Mouse (Mus musculus) heart, adult 2 months (tissue): ENCODE measurements around the gene Cdk9. TPM values are rescaled to one million over a fixed set of nuclear protein-coding genes. Genes with fewer than 3 reads are reported as not detected.

Source experiments
- DNase-seq, 2 experiments: peaks; one replicate each; pipeline ENCODE4 v3.0.0; 2021
- H3K27ac ChIP-seq: fragments of 200-600 bp; 2 replicates; pipeline ENCODE4 v1.8.1; 2022
- H3K27me3 ChIP-seq: fragments of 200-500 bp; 2 replicates; pipeline ENCODE4 v1.6.1; 2012; ENCODE audit warnings: mild to moderate bottlenecking, low read length, inconsistent platforms, mixed read lengths; ENCODE audit not compliant: control insufficient read depth, insufficient read depth
- H3K36me3 ChIP-seq: fragments of 200-500 bp; 2 replicates; pipeline ENCODE4 v1.6.1; 2012; ENCODE audit warnings: low read length, inconsistent platforms; ENCODE audit not compliant: control insufficient read depth, insufficient read depth
- H3K4me1 ChIP-seq: fragments of 200-500 bp; 2 replicates; pipeline ENCODE4 v1.6.1; 2011; ENCODE audit warnings: low read length; ENCODE audit not compliant: control insufficient read depth, insufficient read depth
- H3K4me3 ChIP-seq: fragments of 200-600 bp; 2 replicates; pipeline ENCODE4 v1.8.1; 2022
- H3K79me2 ChIP-seq: fragments of 200-500 bp; replicated peaks from 2 replicates; pipeline ENCODE4 v1.6.1; 2012; ENCODE audit warnings: mild to moderate bottlenecking, inconsistent platforms, low read length, moderate library complexity, mixed read lengths; ENCODE audit not compliant: control insufficient read depth, insufficient read depth
- H3K9ac ChIP-seq: fragments of 200-500 bp; 2 replicates; pipeline ENCODE4 v1.6.1; 2012; ENCODE audit warnings: low read depth, mild to moderate bottlenecking, control low read depth, inconsistent platforms, low read length, mixed read lengths
- CTCF ChIP-seq: fragments of 200-600 bp; IDR thresholded peaks from 2 replicates; pipeline ENCODE4 v1.8.1; 2022; ENCODE audit warnings: antibody characterized with exemption, mild to moderate bottlenecking, moderate library complexity
- EP300 ChIP-seq: fragments of 200-500 bp; IDR thresholded peaks from 2 replicates; pipeline ENCODE4 v1.6.1; 2011; ENCODE audit warnings: low read depth, low read length, control low read depth; ENCODE audit not compliant: insufficient read depth
- POLR2A ChIP-seq: fragments of 200-500 bp; IDR thresholded peaks from 2 replicates; pipeline ENCODE4 v1.6.1; 2011; ENCODE audit warnings: mild to moderate bottlenecking, low read depth, low read length, control low read depth; ENCODE audit not compliant: insufficient read depth
- WGBS: fragments of 180-500 bp; shearing (Covaris S2); methylation state at CpG from one replicate; pipeline ENCODE4 v1.1.7; 2018; 5-methylcytosine and 5-hydroxymethylcytosine counted together
- intact Hi-C: fragments of 180-260 bp; cut with DNase I; formaldehyde crosslinking; loops from one replicate; pipeline ENCODE4 v1.15.1; 2025
- polyA plus RNA-seq: library from polyadenylated mRNA; depleted of rRNA; stranded (reverse); fragments of >200 nt; gene quantifications from 2 replicates; pipeline ENCODE4 v1.2.3, GENCODE M21; 2012
- total RNA-seq, 2 experiments: library from RNA; stranded (reverse); gene quantifications; 2 replicates each; pipeline ENCODE4 v1.2.3; 2021

Gene Cdk9
- total and polyA plus RNA-seq, 3 experiments, result 21.0 to 42.3 (median 25.3) TPM

GRCm38 (mm10) chr2:32714987-32715425, 2.1 kb upstream of the Cdk9 start:
- intact Hi-C loops, result loop anchor here (1.0 to 5.0 kb wide), 2 partner anchors 12 to 132 kb away; partner anchors contain the start of gene Stxbp1
- 19% methylated on average over 4 of the region's 4 CpGs for WGBS

DNA sequence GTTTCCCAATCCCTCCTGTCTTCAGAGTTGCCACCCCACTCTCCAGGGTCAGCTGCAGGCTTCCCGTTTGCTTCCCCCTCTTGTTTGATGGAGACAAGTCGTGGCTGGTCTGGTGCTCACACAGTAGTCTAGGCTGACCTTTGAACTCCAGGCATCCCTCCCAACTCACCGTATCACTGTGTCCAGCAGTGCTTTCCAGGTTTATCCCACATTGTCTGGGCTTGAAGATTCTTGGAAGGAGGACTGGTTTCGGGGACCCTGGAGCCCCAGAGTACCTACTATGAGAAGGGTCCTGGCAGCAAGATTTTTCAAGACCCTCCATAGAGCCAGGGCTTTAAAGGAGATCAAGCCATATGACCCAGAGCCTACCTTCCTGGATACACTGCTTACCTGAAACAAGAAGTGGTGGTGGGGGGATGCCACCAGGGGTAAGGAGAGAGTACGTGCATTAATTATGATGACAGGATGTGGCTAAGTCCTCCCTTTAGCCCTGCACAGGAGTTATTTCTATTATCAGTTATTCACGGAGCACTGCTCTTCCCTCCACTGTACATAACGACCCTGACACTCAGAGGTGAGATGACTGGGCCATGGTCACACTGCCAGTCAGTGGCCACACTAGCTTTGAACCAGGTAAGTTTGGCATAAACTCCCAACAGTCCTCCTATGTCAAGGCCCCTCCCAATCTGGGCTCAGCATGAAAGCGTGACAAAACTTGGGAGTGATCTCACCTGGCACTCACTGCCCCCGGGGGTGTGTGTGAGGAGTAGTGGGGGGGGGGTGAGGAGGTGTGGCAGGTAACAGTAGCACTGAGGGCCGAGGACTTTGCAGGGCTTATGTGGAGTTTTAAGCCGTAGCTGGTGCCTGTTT, 1.5 kb upstream of the Cdk9 start:
- intact Hi-C loops, result loop anchor here (1.0 to 5.0 kb wide), 2 partner anchors 13 to 133 kb away; partner anchors contain the start of gene Stxbp1
- Histone ChIP-seq H3K4me1 (peaks cover 16% of the 10 kb centered on the region), H3K4me3 (no peak overlapping the region), H3K9ac (no peak overlapping the region), H3K27me3 (no peaks in the 10 kb centered on the region), H3K79me2 (peaks cover 2% of the 10 kb centered on the region), H3K27ac (peak overlapping the region; percentile 97), H3K36me3 (peaks cover 4% of the 10 kb centered on the region; the same call in 1 of the 2 replicates)
- TF ChIP-seq EP300 (no peak), POLR2A (no peak), CTCF (no peak)
- DNase-seq, result no peak
- WGBS, result 33% methylated on average over 11 of the region's 11 CpGs

More at GRCm38 (mm10) chr2:32714987-32715425, 2.1 kb upstream of the Cdk9 start:
- TF ChIP-seq POLR2A, result 0 out of 2 replicates have a peak, but pooled peaks have one; percentile 26
- TF ChIP-seq EP300, result peak; percentile 45; the same call in 1 of the 2 replicates
- TF ChIP-seq CTCF, result peak; percentile 31; the same call in 1 of the 2 replicates
- peak overlapping the region; percentile 97 for H3K27ac ChIP-seq
- no peaks in the 10 kb centered on the region; the same call in none of the 2 replicates for H3K79me2 ChIP-seq
- H3K36me3 ChIP-seq, result peaks cover 4% of the 10 kb centered on the region; the same call in 1 of the 2 replicates
- H3K9ac ChIP-seq, result no peak overlapping the region
- H3K4me3 ChIP-seq, result no peak overlapping the region
- no peaks in the 10 kb centered on the region for H3K27me3 ChIP-seq
- DNase-seq, result peak; percentile 54 to 67
- H3K4me1 ChIP-seq, result peaks cover 16% of the 10 kb centered on the region

DNA sequence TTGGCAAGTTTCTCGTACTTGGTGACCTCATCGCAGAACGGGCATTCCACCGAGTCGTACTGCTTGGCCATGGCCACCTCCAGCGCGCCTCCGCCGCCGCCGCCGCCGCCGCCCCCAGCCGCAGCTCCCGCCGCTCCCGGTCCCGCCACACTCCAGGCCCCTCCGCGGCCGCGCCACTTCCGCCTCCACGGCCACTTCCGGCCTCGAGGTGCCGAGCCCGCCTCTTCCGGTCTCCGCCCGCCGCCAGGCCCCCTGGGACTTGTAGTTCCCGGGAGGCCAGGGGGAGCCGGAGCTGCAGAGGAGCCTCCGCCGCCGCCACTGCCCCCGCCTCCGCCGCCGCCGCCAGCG, 316 bp downstream of the Cdk9 start:
- Histone ChIP-seq H3K79me2 (peaks cover 2% of the 10 kb centered on the region), H3K4me1 (peaks cover 16% of the 10 kb centered on the region), H3K27ac (peak overlapping the region; percentile 97), H3K9ac (peak overlapping the region; percentile 92), H3K27me3 (no peaks in the 10 kb centered on the region), H3K36me3 (peaks cover 4% of the 10 kb centered on the region; the same call in 1 of the 2 replicates), H3K4me3 (peak overlapping the region; percentile 84)
- peak; percentile 98 to 99 for DNase-seq
- under 1% methylated on average over 44 of the region's 44 CpGs for WGBS
- TF ChIP-seq EP300 (no peak), CTCF (no peak), POLR2A (no peak)
- intact Hi-C loops, result loop anchor here (5.0 kb wide), 1 partner anchor 135 kb away; the partner anchor contains the start of gene Stxbp1

DNA sequence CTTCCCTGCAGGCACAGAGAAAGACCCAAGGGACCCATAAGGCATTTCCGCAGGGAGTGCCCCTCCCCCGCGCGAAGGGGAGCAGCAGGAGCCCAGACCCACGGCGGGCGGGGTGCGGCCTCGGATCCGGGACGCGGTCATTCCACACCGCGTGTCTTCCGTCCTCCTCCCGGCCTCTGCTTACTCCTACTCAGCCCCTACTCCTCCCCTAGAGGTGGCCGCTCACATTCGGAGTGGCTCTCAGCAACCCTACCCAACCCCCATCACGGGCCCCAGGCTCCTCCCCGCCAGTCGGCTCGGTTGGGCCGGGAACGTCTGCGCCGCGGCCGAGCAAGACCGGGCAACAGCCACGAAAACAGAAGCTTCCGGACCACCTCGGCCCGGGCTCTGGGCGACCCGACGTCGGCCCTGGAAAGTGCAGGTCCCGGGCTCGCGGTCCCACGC, 746 bp downstream of the Cdk9 start:
- under 1% methylated on average over 41 of the region's 41 CpGs for WGBS
- intact Hi-C loops, result loop anchor here (5.0 kb wide), 1 partner anchor 135 kb away; the partner anchor contains the start of gene Stxbp1

GRCm38 (mm10) chr2:32711301-32712056, 1.4 kb downstream of the Cdk9 start:
- TF ChIP-seq EP300 (no peak), POLR2A (no peak), CTCF (peak; percentile 15; the same call in 1 of the 2 replicates)
- 19% methylated on average over 9 of the region's 9 CpGs for WGBS

More for the DNA sequence above, 746 bp downstream of the Cdk9 start:
- no peak for TF ChIP-seq CTCF
- no peak for TF ChIP-seq POLR2A
- no peak for TF ChIP-seq EP300
- Histone ChIP-seq H3K36me3 (peaks cover 4% of the 10 kb centered on the region; the same call in 1 of the 2 replicates), H3K27me3 (no peaks in the 10 kb centered on the region), H3K9ac (peak overlapping the region; percentile 92), H3K4me1 (peaks cover 16% of the 10 kb centered on the region), H3K79me2 (peaks cover 2% of the 10 kb centered on the region), H3K27ac (peak overlapping the region; percentile 97), H3K4me3 (peak overlapping the region; percentile 84)
- peak; percentile 82 to 86 for DNase-seq

More at GRCm38 (mm10) chr2:32711301-32712056, 1.4 kb downstream of the Cdk9 start:
- Histone ChIP-seq H3K4me1 (peaks cover 16% of the 10 kb centered on the region), H3K36me3 (peaks cover 4% of the 10 kb centered on the region; the same call in 1 of the 2 replicates), H3K4me3 (peak overlapping the region; percentile 84), H3K9ac (peak overlapping the region; percentile 92), H3K27ac (peak overlapping the region; percentile 97), H3K79me2 (peaks cover 2% of the 10 kb centered on the region), H3K27me3 (no peaks in the 10 kb centered on the region)
- intact Hi-C loops, result loop anchor here (5.0 kb wide), 1 partner anchor 136 kb away; the partner anchor contains the start of gene Stxbp1
- no peak for DNase-seq
